Mouse (Mus musculus): ENCODE measurements around the gene Ccdc82. TPM values are rescaled to one million over a fixed set of nuclear protein-coding genes. Genes with fewer than 3 reads are reported as not detected.

Ccdc82 gene
- total and polyA plus RNA-seq, 3 experiments, result 9.5 to 11.9 (median 11.3) TPM

DNA sequence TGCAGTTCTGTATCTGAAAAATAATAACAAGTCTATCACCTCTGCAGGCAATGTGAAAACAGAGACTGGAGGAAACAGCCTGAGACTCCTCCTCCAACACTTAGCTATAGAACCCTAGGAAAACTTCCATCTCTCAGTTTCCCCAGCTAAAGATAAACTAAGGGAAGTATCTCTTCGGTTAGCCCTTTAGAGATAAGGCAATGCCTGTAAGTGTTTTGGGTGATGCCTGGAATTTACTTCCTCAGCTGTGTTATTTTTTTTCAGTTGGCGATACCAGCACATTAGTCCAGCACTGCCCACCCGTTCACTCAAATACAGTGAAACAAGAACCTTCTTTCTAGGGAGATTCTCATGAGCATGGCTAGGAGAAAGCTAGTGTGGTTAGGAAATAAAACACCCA lies 14.2 kb downstream of the Ccdc82 start:
- peaks cover 4 to 15% of the 10 kb centered on the region in 2 experiments; a peak in 3 of 4 replicates for H3K4me1 ChIP-seq (ENCODE audit: control insufficient read depth in 1 of 2, insufficient read depth in 2 of 2)
- no peak overlapping the region for H3K9ac ChIP-seq (ENCODE audit: insufficient read depth, low read depth)
- no peaks in the 10 kb centered on the region for H3K79me2 ChIP-seq (replicated peaks; ENCODE audit: control insufficient read depth, extremely low read depth, insufficient read depth, poor library complexity, severe bottlenecking)
- no peaks in the 10 kb centered on the region for H3K27me3 ChIP-seq (replicated peaks)
- in situ Hi-C loops (cut with MboI; ENCODE audit: low pct_ligation_motif_present, low pct_unique_long_range_greater_than_20kb, low sequenced_read_pairs), result no loop called here
- H3K4me2 ChIP-seq (ENCODE audit: insufficient read depth, low read depth, poor library complexity, severe bottlenecking), result no peak overlapping the region
- TF ChIP-seq GABPA (IDR thresholded peaks at IDR 0.05; ENCODE audit: insufficient replicate concordance, low read depth, low read length), result no peak
- TF ChIP-seq CTCF (conservative IDR thresholded peaks at IDR 0.05 in 1 of 2, IDR thresholded peaks at IDR 0.05 in 1 of 2; ENCODE audit: low read depth in 2 of 2, low read length in 2 of 2), result no peak
- TF ChIP-seq POLR2AphosphoS2 (IDR thresholded peaks at IDR 0.05; ENCODE audit: low read depth, low read length), result no peak
- H3K4me3 ChIP-seq (replicated peaks in 1 of 3; ENCODE audit: low read depth in 2 of 3, low read length in 2 of 3, poor library complexity in 1 of 3), result no peak overlapping the region
- DNase-seq (ENCODE audit: extremely low read depth), result no peak
- no peak overlapping the region for H3K27ac ChIP-seq (ENCODE audit: insufficient read depth, low read depth)
- H3K9me3 ChIP-seq (replicated peaks; ENCODE audit: low read length), result no peaks in the 10 kb centered on the region
- dilution Hi-C loops (cut with MboI; ENCODE audit: extremely low pct_ligation_motif_present, extremely low pct_unique_long_range_greater_than_20kb, low sequenced_read_pairs), result no loop called here
- peaks cover 1 to 12% of the 10 kb centered on the region in 2 experiments for H3K36me3 ChIP-seq (replicated peaks in 1 of 2; ENCODE audit: control insufficient read depth in 1 of 2, insufficient read depth in 1 of 2, low read length in 1 of 2)

DNA sequence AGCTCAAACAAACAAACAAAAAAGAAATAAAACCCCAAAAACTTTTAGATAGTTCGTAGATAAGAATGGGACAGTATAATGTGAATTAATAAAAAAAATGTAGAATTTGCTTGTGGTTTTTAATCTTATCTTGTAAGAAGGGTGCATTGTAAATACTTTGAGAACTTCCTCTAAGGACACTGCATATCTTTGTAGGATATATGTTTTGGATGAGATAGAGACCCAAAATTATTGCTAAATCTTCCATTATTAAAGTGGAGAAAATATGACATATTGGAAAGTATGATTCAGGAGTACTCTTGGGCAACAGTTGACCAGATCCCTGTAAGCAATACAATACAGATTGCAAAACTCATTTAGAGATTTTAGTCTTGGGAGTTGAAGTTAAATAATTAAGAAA lies 26.5 kb downstream of the Ccdc82 start:
- TF ChIP-seq POLR2A (IDR thresholded peaks at IDR 0.05; ENCODE audit: low read depth, low read length), result no peak
- no peak for TF ChIP-seq POLR2AphosphoS2 (IDR thresholded peaks at IDR 0.05; ENCODE audit: low read depth, low read length)
- TF ChIP-seq TCF12 (IDR thresholded peaks at IDR 0.05; ENCODE audit: low read depth, low read length), result no peak
- TF ChIP-seq PAX5 (IDR thresholded peaks at IDR 0.05; ENCODE audit: low read length), result no peak
- TF ChIP-seq UBTF (IDR thresholded peaks at IDR 0.05; ENCODE audit: low read depth, low read length), result no peak
- TF ChIP-seq KAT2A (IDR thresholded peaks at IDR 0.05; ENCODE audit: insufficient replicate concordance, low read length), result no peak
- TF ChIP-seq ZNF384 (IDR thresholded peaks at IDR 0.05; ENCODE audit: low read depth, low read length), result no peak
- TF ChIP-seq SIN3A (IDR thresholded peaks at IDR 0.05; ENCODE audit: low read length), result no peak
- no peak for TF ChIP-seq SMC3 (IDR thresholded peaks at IDR 0.05; ENCODE audit: low read depth, low read length)
- no peak for TF ChIP-seq MAFK (IDR thresholded peaks at IDR 0.05; ENCODE audit: insufficient replicate concordance, low read length)
- no peak for TF ChIP-seq RCOR1 (conservative IDR thresholded peaks at IDR 0.05; ENCODE audit: low read depth, low read length)
- TF ChIP-seq ELF1 (IDR thresholded peaks at IDR 0.05; ENCODE audit: low read depth, low read length), result no peak
- no peak for TF ChIP-seq ZMIZ1 (IDR thresholded peaks at IDR 0.05; ENCODE audit: low read depth, low read length)
- no peak for TF ChIP-seq MEF2A (IDR thresholded peaks at IDR 0.05; ENCODE audit: borderline replicate concordance, low read depth, low read length)
- no peak for TF ChIP-seq NRF1 (IDR thresholded peaks at IDR 0.05; ENCODE audit: low read depth, low read length)
- in situ Hi-C loops (cut with MboI; ENCODE audit: low pct_ligation_motif_present, low pct_unique_long_range_greater_than_20kb, low sequenced_read_pairs) (no loop called here), dilution Hi-C loops (cut with MboI; ENCODE audit: extremely low pct_ligation_motif_present, extremely low pct_unique_long_range_greater_than_20kb, low sequenced_read_pairs) (no loop called here)

More for the DNA sequence above, 26.5 kb downstream of the Ccdc82 start:
- H3K4me2 ChIP-seq (ENCODE audit: insufficient read depth, low read depth, poor library complexity, severe bottlenecking), result no peak overlapping the region
- DNase-seq (ENCODE audit: extremely low read depth), result no peak
- H3K9me3 ChIP-seq (replicated peaks; ENCODE audit: low read length), result no peaks in the 10 kb centered on the region
- peaks cover 5 to 12% of the 10 kb centered on the region in 2 experiments for H3K36me3 ChIP-seq (replicated peaks in 1 of 2; ENCODE audit: control insufficient read depth in 1 of 2, insufficient read depth in 1 of 2, low read length in 1 of 2)
- H3K4me3 ChIP-seq (replicated peaks in 1 of 3; ENCODE audit: low read depth in 2 of 3, low read length in 2 of 3, poor library complexity in 1 of 3), result no peak overlapping the region
- no peaks in the 10 kb centered on the region for H3K27me3 ChIP-seq (replicated peaks)
- no peaks in the 10 kb centered on the region for H3K4me1 ChIP-seq (ENCODE audit: control insufficient read depth in 1 of 2, insufficient read depth in 2 of 2)
- no peak overlapping the region for H3K27ac ChIP-seq (ENCODE audit: insufficient read depth, low read depth)
- H3K79me2 ChIP-seq (replicated peaks; ENCODE audit: control insufficient read depth, extremely low read depth, insufficient read depth, poor library complexity, severe bottlenecking), result no peaks in the 10 kb centered on the region
- H3K9ac ChIP-seq (ENCODE audit: insufficient read depth, low read depth), result no peak overlapping the region
